Mouse (Mus musculus) ES-E14 (cell line): ENCODE results near the gene Myt1l. TPM values are rescaled to one million over a fixed set of nuclear protein-coding genes. Genes with fewer than 3 reads are reported as not detected.

Experiments
- DNase-seq: peaks from one replicate; pipeline ENCODE4 v3.0.0-alpha.2; 2013; ENCODE audit warnings: low read depth, low spot score
- H3K27ac ChIP-seq: 2 replicates; pipeline ENCODE4 v1.5.1; 2012; ENCODE audit warnings: low read depth, mild to moderate bottlenecking, low read length, moderate library complexity, mixed read lengths; ENCODE audit not compliant: poor library complexity, insufficient read depth, severe bottlenecking
- H3K36me3 ChIP-seq: 2 replicates; pipeline ENCODE4 v1.6.1; 2012; ENCODE audit warnings: mild to moderate bottlenecking, low read length, moderate library complexity, mixed read lengths; ENCODE audit not compliant: control insufficient read depth, poor library complexity, insufficient read depth, severe bottlenecking
- H3K4me1 ChIP-seq, 2 experiments: fragments of 150-350 bp in 1 of 2; sonication (generic) in 1 of 2; 2 replicates each; pipeline ENCODE4 v1.6.1; 2012; ENCODE audit warnings: low read length in 2 of 2, mild to moderate bottlenecking in 1 of 2, mixed read lengths in 1 of 2; ENCODE audit not compliant: control insufficient read depth in 2 of 2, insufficient read depth in 2 of 2, poor library complexity in 1 of 2
- H3K4me3 ChIP-seq, 2 experiments: fragments of 150-350 bp in 1 of 2; sonication (generic) in 1 of 2; 2 replicates each; pipeline ENCODE4 v1.5.1; 2012; ENCODE audit warnings: low read length in 2 of 2, low read depth in 1 of 2, mild to moderate bottlenecking in 1 of 2, mixed read lengths in 1 of 2; ENCODE audit not compliant: insufficient read depth in 1 of 2, poor library complexity in 1 of 2, severe bottlenecking in 1 of 2
- H3K9ac ChIP-seq: 2 replicates; pipeline ENCODE4 v1.6.1; 2012; ENCODE audit warnings: low read depth, mild to moderate bottlenecking, low read length, mixed read lengths; ENCODE audit not compliant: poor library complexity, insufficient read depth, severe bottlenecking
- H3K9me3 ChIP-seq: fragments of 150-350 bp; sonication (generic); 2 replicates; pipeline ENCODE4 v1.6.1; 2012; ENCODE audit warnings: low read depth, mild to moderate bottlenecking, low read length; ENCODE audit not compliant: control insufficient read depth, insufficient read depth
- CHD2 ChIP-seq: IDR thresholded peaks from 2 replicates; pipeline ENCODE4 v1.6.1; 2014; ENCODE audit warnings: mild to moderate bottlenecking, low read depth, low read length, inconsistent platforms
- HCFC1 ChIP-seq: IDR thresholded peaks from 2 replicates; pipeline ENCODE4 v1.6.1; 2012; ENCODE audit warnings: low read length, inconsistent platforms, borderline replicate concordance; ENCODE audit not compliant: insufficient read depth
- MAFK ChIP-seq: IDR thresholded peaks from 2 replicates; pipeline ENCODE4 v1.6.1; 2014; ENCODE audit warnings: mild to moderate bottlenecking, low read depth, low read length, inconsistent platforms; ENCODE audit not compliant: insufficient read depth
- ZC3H11A ChIP-seq: IDR thresholded peaks from 2 replicates; pipeline ENCODE4 v1.6.1; 2012; ENCODE audit warnings: low read depth, mild to moderate bottlenecking, inconsistent platforms, low read length, borderline replicate concordance
- ZNF384 ChIP-seq: IDR thresholded peaks from 2 replicates; pipeline ENCODE4 v1.6.1; 2012; ENCODE audit warnings: low read depth, low read length, inconsistent platforms
- in situ Hi-C, 2 experiments: fragments of 600-800 bp; cut with MboI; formaldehyde crosslinking; loops; one replicate each; pipeline ENCODE4 v1.15.1; 2025; ENCODE audit warnings: low sequenced_read_pairs in 2 of 2, inconsistent platforms in 1 of 2; ENCODE audit not compliant: unreplicated experiment in 2 of 2
- total RNA-seq: library from RNA; depleted of rRNA; stranded (reverse); fragments of 300-350 nt; gene quantifications from 2 replicates; pipeline ENCODE4 v1.2.3, GENCODE M21; 2012

Myt1l gene
- total RNA-seq, 1 experiment: 0.27 TPM

DNA sequence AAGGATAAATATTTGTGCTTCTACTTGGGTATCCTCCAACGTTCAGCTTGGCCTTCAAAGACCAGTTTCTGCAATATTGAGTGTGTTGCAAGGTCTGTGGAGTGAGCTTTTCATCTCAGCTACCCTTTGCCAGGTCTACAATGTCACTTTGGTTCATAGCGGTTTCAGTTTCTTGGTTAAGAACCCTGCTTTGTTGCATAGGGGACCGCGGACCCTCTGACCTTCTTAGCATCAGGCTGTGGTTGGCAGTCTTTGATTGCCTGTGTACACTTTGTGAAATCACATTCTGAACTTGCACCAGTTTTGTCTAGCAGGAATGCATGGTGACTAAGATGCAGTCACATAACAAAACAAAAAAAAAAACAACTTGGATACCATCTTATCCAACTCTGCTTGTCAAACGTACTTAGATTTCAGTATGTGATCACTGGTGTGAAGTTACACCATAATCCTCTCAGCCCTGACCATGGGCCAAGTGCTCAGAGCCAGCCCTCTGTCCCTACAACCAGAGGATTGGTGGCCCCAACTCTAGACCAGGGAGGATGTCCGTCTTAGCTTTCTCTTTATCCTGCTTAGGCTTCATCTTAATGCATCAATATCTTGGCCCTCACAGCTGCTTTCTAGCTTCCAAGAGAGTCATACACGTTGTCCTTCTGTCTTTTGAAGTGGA lies 443.7 kb downstream of the Myt1l start:
- in situ Hi-C loops: loop anchor here in 1 of 2 experiments (10.0 kb wide), 1 partner anchor 57 kb away; no protein-coding TSS in a partner anchor
- no peaks in the 10 kb centered on the region for H3K4me1 ChIP-seq
- H3K4me3 ChIP-seq: no peak overlapping the region
- no peak overlapping the region for H3K9ac ChIP-seq
- TF ChIP-seq MAFK (no peak), HCFC1 (no peak), CHD2 (no peak), ZNF384 (no peak), ZC3H11A (no peak)
- H3K27ac ChIP-seq: no peak overlapping the region
- no peak for DNase-seq
- H3K36me3 ChIP-seq: no peaks in the 10 kb centered on the region
- H3K9me3 ChIP-seq: no peaks in the 10 kb centered on the region

DNA sequence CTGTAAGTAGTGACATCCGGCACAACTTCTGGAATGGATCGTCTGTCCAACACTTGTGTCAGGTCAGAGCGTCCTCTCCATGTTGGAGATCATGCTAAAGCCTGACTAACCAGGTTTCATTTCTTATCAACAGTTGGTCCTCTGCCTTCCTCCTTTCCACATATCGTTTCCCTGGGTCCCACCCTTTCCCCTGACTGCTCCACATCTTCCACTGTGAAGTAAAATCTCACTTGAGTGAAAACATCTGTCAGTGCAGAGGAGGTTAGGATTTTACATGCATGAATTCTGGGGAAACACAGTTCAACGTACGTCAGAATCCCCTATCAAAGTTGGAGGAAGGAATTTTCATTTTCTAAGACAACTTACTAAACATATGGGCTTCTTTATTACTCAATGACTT lies 444.3 kb downstream of the Myt1l start:
- H3K4me3 ChIP-seq: no peak overlapping the region
- H3K36me3 ChIP-seq: no peaks in the 10 kb centered on the region
- in situ Hi-C loops: loop anchor here in 1 of 2 experiments (10.0 kb wide), 1 partner anchor 58 kb away; no protein-coding TSS in a partner anchor
- H3K9ac ChIP-seq: no peak overlapping the region
- H3K27ac ChIP-seq: no peak overlapping the region
- TF ChIP-seq CHD2 (no peak), ZNF384 (no peak), MAFK (no peak), HCFC1 (no peak), ZC3H11A (no peak)
- H3K9me3 ChIP-seq: no peaks in the 10 kb centered on the region
- H3K4me1 ChIP-seq: no peaks in the 10 kb centered on the region
- DNase-seq: no peak
